Mouse (Mus musculus) intestine, embryonic 14.5 days (tissue): Measurements from ENCODE around the gene Rhoh. TPM values are rescaled to one million over a fixed set of nuclear protein-coding genes. Genes with fewer than 3 reads are reported as not detected.
A peak's percentile ranks its signal among the peaks of the same experiment; 100 is the strongest.

Source experiments
- ATAC-seq: fragments of 200-750 bp; cut with Nextera tagmentation; replicated peaks from 2 replicates; pipeline ENCODE4 v1.8.0; 2017; ENCODE audit warnings: low read depth, moderate number of reproducible peaks, moderate TSS enrichment, moderate library complexity; ENCODE audit not compliant: low FRiP score, low TSS enrichment
- DNase-seq: peaks from one replicate; pipeline ENCODE4 v3.0.0-alpha.2; 2018; ENCODE audit warnings: low spot score
- H3K27ac ChIP-seq: fragments of 300-500 bp; sonication (generic); 2 replicates; pipeline ENCODE4 v1.5.1; 2014; ENCODE audit warnings: low read depth, mild to moderate bottlenecking, control low read depth
- H3K27me3 ChIP-seq: fragments of 300-500 bp; sonication (generic); replicated peaks from 2 replicates; pipeline ENCODE4 v1.6.1; 2014; ENCODE audit warnings: low read length, control low read depth; ENCODE audit not compliant: control insufficient read depth, insufficient read depth
- H3K36me3 ChIP-seq: fragments of 300-500 bp; sonication (generic); 2 replicates; pipeline ENCODE4 v1.6.1; 2014; ENCODE audit warnings: low read length, control low read depth; ENCODE audit not compliant: control insufficient read depth, insufficient read depth
- H3K4me1 ChIP-seq: fragments of 300-500 bp; sonication (generic); replicated peaks from 2 replicates; pipeline ENCODE4 v1.6.1; 2014; ENCODE audit warnings: low read length, control low read depth, mixed read lengths; ENCODE audit not compliant: control insufficient read depth, insufficient read depth
- H3K4me2 ChIP-seq: fragments of 300-500 bp; sonication (generic); 2 replicates; pipeline ENCODE4 v1.6.1; 2014; ENCODE audit warnings: low read length
- H3K4me3 ChIP-seq: fragments of 300-500 bp; sonication (generic); 2 replicates; pipeline ENCODE4 v1.5.1; 2014; ENCODE audit warnings: low read depth, low read length, control low read depth, mixed read lengths
- H3K9ac ChIP-seq: fragments of 300-500 bp; sonication (generic); 2 replicates; pipeline ENCODE4 v1.6.1; 2014; ENCODE audit warnings: mild to moderate bottlenecking, low read length
- H3K9me3 ChIP-seq: fragments of 300-500 bp; sonication (generic); 2 replicates; pipeline ENCODE4 v1.6.1; 2016; ENCODE audit warnings: low read length, control low read depth; ENCODE audit not compliant: control insufficient read depth
- WGBS: fragments of 180-500 bp; shearing (Covaris S2); extraction: QIAGEN DNeasy Blood & Tissue Kit; methylation state at CpG from one replicate; pipeline ENCODE4 v1.1.7; 2014; 5-methylcytosine and 5-hydroxymethylcytosine counted together
- polyA plus RNA-seq: library from polyadenylated mRNA; unstranded; fragments of >200 nt; fragmentation: Nextera tagmentation; extraction: Ambion mirVana; gene quantifications from 2 replicates; pipeline ENCODE4 v1.2.1, GENCODE M21; 2014

Rhoh gene
- polyA plus RNA-seq, 1 experiment from 2014 or later: 0.77 TPM

DNA sequence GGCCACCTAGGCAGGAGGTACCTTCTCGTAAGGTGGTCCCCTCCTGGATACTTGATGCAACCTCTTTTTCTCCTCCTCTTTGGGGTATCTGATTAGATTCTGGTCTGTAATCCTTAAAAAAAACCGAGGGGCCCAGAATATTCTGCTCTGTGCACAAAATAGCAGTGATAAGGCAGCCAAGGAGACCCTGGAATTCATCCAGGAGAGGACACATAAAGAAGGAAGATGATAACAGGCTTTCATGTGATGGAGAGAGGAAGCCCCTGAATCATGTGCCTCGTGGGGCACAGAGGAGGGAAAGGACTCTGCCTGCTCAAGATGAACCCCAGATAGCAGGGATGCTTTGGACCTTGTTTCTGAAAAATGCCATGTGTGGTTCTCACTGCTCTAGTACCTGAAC lies 17.4 kb downstream of the Rhoh start:
- Histone ChIP-seq H3K27ac (no peak overlapping the region), H3K9me3 (no peaks in the 10 kb centered on the region), H3K4me2 (no peak overlapping the region), H3K36me3 (no peaks in the 10 kb centered on the region), H3K4me3 (no peak overlapping the region), H3K27me3 (no peaks in the 10 kb centered on the region), H3K4me1 (no peaks in the 10 kb centered on the region), H3K9ac (no peak overlapping the region)
- ATAC-seq (no peak), DNase-seq (no peak)
- 68% methylated on average over 3 of the region's 3 CpGs for WGBS

DNA sequence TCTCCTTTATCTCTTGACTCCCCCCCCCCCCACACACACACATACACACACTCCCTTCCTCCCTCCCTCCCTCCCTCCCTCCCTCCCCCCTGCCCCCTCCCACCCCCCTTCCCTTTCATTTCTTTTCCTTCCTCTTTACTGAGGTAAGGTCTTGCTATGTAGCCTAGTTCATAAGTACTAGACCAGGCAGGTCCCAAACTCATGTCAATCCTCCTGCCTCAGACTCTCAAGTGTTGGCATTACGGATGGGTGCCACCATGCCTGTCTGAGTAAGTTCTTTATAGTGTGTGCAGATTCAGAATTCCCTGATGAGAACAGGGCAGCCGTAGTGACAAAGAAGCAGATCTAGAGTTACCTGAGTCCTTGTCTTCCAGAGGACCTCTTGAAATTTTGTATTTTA lies 20.2 kb downstream of the Rhoh start:
- no peak for ATAC-seq
- WGBS: 89% methylated on average over 2 of the region's 2 CpGs
- H3K27ac ChIP-seq: no peak overlapping the region
- H3K4me2 ChIP-seq: no peak overlapping the region
- no peaks in the 10 kb centered on the region for H3K4me1 ChIP-seq
- H3K9ac ChIP-seq: no peak overlapping the region
- no peaks in the 10 kb centered on the region for H3K27me3 ChIP-seq
- no peak overlapping the region for H3K4me3 ChIP-seq
- no peak for DNase-seq
- no peaks in the 10 kb centered on the region for H3K9me3 ChIP-seq
- no peaks in the 10 kb centered on the region for H3K36me3 ChIP-seq

GRCm38 (mm10) chr5:65882476-65883205 lies 21.6 kb downstream of the Rhoh start:
- Histone ChIP-seq H3K36me3 (no peaks in the 10 kb centered on the region), H3K9ac (no peak overlapping the region), H3K4me3 (no peak overlapping the region), H3K27me3 (no peaks in the 10 kb centered on the region), H3K4me1 (no peaks in the 10 kb centered on the region), H3K4me2 (no peak overlapping the region), H3K9me3 (no peaks in the 10 kb centered on the region), H3K27ac (no peak overlapping the region)
- no peak for DNase-seq
- ATAC-seq: no peak
- WGBS: 79% methylated on average over 10 of the region's 10 CpGs

DNA sequence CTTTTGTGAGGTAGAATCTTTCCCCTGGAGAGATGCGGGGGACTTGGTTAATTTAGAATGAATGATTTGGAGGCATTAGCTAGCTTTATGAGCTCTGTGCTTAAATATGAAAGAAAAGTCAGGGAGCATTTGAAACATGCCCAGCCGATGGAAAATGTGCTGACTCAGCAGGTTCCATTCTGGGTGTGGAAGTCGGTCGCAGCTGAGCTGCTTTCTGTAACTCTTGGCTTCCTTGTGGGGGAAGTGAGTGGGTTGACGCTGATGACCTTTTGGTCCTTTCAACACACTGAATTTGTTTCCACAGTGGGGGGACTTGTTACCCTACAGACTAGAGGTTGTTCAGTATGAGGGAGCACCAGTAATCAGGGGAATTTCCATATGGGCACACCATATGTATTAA lies 22.3 kb downstream of the Rhoh start:
- H3K27ac ChIP-seq: no peak overlapping the region
- H3K9me3 ChIP-seq: no peaks in the 10 kb centered on the region
- H3K4me1 ChIP-seq: no peaks in the 10 kb centered on the region
- ATAC-seq: no peak
- no peaks in the 10 kb centered on the region for H3K36me3 ChIP-seq
- no peak for DNase-seq
- WGBS: 64% methylated on average over 5 of the region's 5 CpGs
- H3K4me2 ChIP-seq: no peak overlapping the region
- H3K4me3 ChIP-seq: no peak overlapping the region
- H3K9ac ChIP-seq: no peak overlapping the region
- no peaks in the 10 kb centered on the region for H3K27me3 ChIP-seq

- no peak overlapping the region for H3K4me2 ChIP-seq
- no peaks in the 10 kb centered on the region for H3K27me3 ChIP-seq
- no peak overlapping the region for H3K4me3 ChIP-seq
- H3K9ac ChIP-seq: no peak overlapping the region
- DNase-seq (no peak), ATAC-seq (no peak)
- no peak overlapping the region for H3K27ac ChIP-seq
- no peaks in the 10 kb centered on the region for H3K4me1 ChIP-seq
- WGBS: 90% methylated on average over 15 of the region's 15 CpGs
- H3K9me3 ChIP-seq: no peaks in the 10 kb centered on the region
- H3K36me3 ChIP-seq: no peaks in the 10 kb centered on the region
Observed at GRCm38 (mm10) chr5:65885699-65886443, 24.9 kb downstream of the Rhoh start.

DNA sequence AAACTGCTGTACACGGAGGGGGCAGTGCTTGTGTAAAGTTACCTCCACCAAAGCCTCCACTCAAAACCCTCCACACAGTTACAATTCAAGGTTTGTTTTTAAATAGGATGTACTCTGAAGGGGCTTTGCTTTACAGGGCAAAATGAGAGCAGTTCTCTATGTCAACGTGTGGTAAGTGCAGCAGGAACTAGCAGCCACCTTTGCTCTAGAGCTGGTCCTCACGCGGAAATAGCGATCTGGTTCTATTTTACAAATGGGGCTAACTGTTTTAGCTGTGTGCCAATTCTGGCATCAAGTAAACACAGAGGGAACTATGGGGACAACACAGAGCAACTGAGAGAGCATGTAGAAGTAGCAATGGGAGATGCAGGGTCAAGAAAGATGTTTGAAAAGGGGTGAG lies 27.1 kb downstream of the Rhoh start:
- ATAC-seq: no peak
- H3K4me1 ChIP-seq: no peaks in the 10 kb centered on the region
- H3K4me2 ChIP-seq: no peak overlapping the region
- H3K27me3 ChIP-seq: no peaks in the 10 kb centered on the region
- no peak overlapping the region for H3K4me3 ChIP-seq
- WGBS: 87% methylated on average over 5 of the region's 5 CpGs
- no peaks in the 10 kb centered on the region for H3K9me3 ChIP-seq
- H3K27ac ChIP-seq: peak overlapping the region; percentile 57; the same call in 1 of the 2 replicates
- H3K36me3 ChIP-seq: no peaks in the 10 kb centered on the region
- no peak for DNase-seq
- H3K9ac ChIP-seq: no peak overlapping the region

DNA sequence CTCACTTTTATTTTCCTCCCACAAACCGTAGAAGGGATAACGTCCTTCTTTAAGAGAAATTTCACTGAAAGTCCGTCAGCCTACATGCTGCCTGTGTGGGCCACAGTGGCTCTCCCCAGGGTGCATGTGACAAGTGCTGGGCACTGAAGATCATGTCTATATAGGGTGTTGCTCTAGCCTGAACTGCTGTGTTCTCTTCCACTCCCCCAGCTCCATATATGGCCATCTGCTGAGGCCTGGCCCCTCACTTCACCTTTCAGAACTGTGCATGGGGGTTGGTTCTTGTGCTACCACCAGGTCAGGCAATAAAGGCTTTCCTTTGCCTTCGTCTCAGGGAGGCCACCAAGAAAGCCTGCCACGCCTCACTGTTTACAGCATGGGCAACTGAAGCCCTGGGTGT lies 28.0 kb downstream of the Rhoh start:
- Histone ChIP-seq H3K27me3 (no peaks in the 10 kb centered on the region), H3K27ac (peak overlapping the region; percentile 57), H3K36me3 (no peaks in the 10 kb centered on the region), H3K9ac (no peak overlapping the region), H3K9me3 (no peaks in the 10 kb centered on the region), H3K4me2 (no peak overlapping the region), H3K4me1 (no peaks in the 10 kb centered on the region), H3K4me3 (no peak overlapping the region)
- no peak for ATAC-seq
- DNase-seq: no peak
- 57% methylated on average over 5 of the region's 5 CpGs for WGBS

DNA sequence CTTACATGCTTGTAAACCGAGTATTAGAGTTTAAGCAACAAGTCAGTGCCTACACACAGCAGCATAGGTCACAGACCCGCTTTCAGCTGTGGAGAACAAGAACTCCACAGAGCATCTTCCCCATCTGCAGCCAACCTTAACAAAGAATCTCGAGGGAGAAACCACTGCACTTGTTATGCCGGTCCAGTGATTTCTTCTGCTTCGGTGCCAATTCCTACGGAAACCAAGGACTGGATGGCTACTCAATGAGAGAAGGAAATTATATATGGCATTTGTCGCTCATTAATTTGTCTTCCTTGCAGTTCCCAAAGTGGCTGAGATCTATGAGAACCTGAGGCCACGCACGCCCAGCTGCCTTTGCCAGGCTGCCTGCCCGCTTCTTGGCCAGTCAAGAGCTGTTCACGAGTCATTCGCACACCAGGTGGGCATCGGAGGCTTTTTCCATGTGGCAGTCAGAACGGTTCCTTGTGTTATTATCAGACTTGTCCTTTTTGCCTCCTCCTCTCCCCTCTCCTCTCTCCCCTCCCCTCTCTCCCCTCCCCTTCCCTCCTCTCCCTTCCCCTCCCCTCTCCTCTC lies 30.3 kb downstream of the Rhoh start:
- 93% methylated on average over 14 of the region's 14 CpGs for WGBS
- Histone ChIP-seq H3K36me3 (no peaks in the 10 kb centered on the region), H3K27ac (no peak overlapping the region), H3K9ac (no peak overlapping the region), H3K4me3 (no peak overlapping the region), H3K27me3 (no peaks in the 10 kb centered on the region), H3K4me2 (no peak overlapping the region), H3K4me1 (no peaks in the 10 kb centered on the region), H3K9me3 (no peaks in the 10 kb centered on the region)
- DNase-seq (no peak), ATAC-seq (no peak)
